Mouse (Mus musculus): ENCODE measurements around the gene Plpp1. TPM values are rescaled to one million over a fixed set of nuclear protein-coding genes. Genes with fewer than 3 reads are reported as not detected.

Gene Plpp1
- total RNA-seq, 2 experiments from 2014 or later, result 26.8 to 27.4 TPM

DNA sequence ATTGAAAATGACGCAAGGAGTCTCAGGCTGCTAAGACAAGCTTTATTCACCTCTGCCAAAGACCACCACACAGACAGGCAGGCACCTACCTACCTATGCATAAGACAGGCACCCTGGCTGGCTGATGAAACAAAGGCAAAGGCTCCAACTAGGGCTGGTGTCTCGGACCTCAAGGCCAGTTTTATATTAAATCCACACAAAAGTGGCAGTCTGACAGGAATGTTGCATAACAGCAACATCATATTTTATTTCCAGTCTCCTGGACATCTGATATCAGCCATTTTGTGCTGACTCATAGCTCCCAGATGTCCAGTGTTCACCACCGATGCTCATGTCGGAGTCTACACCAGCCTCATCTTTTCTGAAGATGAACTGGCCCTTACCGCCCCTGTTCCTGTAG is 22.2 kb upstream of the Plpp1 start:
- DNase-seq (ENCODE audit: extremely low spot score in 1 of 2, low spot score in 2 of 2), result no peak
- Histone ChIP-seq H3K27ac (no peak overlapping the region), H3K4me3 (no peak overlapping the region)
- TF ChIP-seq CTCF (IDR thresholded peaks at IDR 0.05), result no peak
- intact Hi-C loops (cut with DNase I), result no loop called here

DNA sequence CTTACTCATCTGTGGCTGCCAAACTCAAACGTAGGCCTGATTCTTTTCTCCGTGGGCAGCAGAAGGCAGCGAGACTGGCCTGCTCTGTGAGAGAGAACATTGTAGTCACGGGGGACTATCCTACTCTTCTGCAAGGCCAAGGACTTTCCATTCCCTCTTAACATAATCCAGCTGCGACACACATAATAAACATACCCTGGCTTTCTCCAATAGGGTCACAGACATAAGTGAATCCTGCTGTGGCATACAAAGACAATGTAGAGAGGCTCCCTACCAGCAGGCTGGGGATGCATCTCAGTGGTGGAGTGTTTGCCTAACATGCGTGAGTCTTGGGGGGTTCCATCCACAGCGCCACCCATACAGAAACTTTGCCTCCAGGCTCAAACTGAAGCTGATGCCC is 15.3 kb upstream of the Plpp1 start:
- no peak for TF ChIP-seq CTCF (IDR thresholded peaks at IDR 0.05)
- H3K27ac ChIP-seq, result no peak overlapping the region
- no peak for DNase-seq (ENCODE audit: extremely low spot score in 1 of 2, low spot score in 2 of 2)
- intact Hi-C loops (cut with DNase I), result no loop called here
- no peak overlapping the region for H3K4me3 ChIP-seq

DNA sequence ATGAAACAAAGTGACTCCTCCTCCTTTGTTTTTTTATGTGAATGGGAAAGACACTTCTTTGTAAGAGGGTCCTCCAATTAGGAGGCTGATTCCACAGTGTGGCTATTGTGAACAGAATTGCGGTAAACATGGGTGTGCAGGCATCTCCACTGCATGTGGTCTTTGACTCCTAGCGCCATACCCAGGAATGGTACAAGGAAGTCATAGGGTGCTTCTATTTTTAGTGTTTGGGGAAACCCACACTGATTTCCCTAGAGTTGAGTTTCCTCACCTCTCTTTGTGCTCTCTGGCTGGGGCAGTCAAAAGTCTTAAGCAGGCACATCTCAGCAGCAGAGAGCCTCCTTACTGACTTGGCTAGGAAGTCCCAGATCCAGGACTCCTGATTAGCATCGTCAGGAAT is 14.4 kb upstream of the Plpp1 start:
- intact Hi-C loops (cut with DNase I), result no loop called here
- no peak for TF ChIP-seq CTCF (IDR thresholded peaks at IDR 0.05)
- no peak overlapping the region for H3K4me3 ChIP-seq
- no peak for DNase-seq (ENCODE audit: extremely low spot score in 1 of 2, low spot score in 2 of 2)
- H3K27ac ChIP-seq, result no peak overlapping the region

DNA sequence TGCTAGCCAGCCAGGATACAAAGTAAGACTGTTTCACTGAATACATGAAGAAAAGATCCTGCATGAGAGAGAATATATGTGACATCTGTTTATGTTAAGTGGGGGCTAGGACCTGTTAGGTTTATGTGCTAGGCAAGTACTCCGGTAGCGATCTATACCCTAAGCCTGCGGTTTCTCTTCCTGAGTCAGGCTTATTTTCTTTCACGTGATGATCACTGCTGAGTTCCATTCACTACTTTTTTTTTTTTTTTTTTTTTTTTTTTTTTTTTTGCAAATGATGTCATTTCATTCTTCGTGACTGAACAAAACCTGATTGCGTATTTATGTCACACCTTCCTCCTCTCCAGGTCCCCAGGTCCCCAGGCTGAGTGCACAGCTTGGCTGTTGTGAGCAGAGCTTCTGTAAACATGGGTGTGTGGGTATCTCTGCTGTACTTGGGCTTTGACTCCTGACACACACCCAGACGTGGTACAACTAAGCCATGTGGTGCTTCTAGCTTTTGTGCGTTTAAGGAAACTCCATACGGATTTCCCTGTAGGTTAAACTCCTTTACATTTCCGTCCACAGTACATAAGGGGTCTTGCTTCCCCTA is 13.6 kb upstream of the Plpp1 start:
- intact Hi-C loops (cut with DNase I), result no loop called here
- DNase-seq (ENCODE audit: extremely low spot score in 1 of 2, low spot score in 2 of 2), result no peak
- TF ChIP-seq CTCF (IDR thresholded peaks at IDR 0.05), result no peak
- Histone ChIP-seq H3K27ac (no peak overlapping the region), H3K4me3 (no peak overlapping the region)

DNA sequence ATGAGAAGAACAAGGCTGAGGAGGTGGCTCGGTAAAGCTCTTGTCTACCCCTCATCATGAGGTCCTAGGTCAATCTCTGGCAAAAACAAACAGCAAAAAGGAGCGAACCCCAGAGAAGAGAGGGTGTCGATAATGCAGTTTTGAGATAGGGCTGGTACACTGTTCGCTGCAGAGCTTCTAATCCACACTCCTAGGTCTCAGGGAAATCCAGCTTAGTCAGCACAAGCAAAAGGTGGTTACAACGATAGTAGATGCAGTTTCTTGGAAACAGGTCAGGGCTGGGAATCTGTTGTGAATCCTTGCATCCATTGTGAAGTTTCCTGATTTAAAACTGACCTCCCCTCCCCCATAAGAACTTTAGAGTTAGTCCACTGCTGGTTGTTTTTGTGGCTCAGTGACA is 9.8 kb upstream of the Plpp1 start:
- no peak for TF ChIP-seq CTCF (IDR thresholded peaks at IDR 0.05)

DNA sequence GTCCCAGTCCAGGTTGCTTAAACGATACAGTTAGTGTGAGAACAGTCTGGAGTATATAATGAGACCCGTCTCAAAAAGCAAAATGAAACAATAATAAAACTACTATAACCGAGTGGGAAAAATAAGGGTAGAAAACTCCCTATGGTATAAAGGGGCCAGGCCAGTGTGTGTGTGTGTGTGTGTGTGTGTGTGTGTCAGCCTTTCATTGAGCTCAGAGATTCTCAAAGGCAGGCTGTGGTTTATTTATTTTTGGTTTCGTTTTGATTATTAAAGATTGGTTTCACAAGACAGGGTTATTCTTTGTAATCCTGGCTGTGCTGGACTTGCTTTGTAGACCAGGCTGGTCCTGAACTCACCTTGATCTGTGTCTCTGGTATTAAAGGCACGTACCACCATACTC is 8.7 kb upstream of the Plpp1 start:
- Histone ChIP-seq H3K27ac (no peak overlapping the region), H3K4me3 (no peak overlapping the region)
- no peak for TF ChIP-seq CTCF (IDR thresholded peaks at IDR 0.05)
- no peak for DNase-seq (ENCODE audit: extremely low spot score in 1 of 2, low spot score in 2 of 2)
- intact Hi-C loops (cut with DNase I), result no loop called here

More for the DNA sequence above, 9.8 kb upstream of the Plpp1 start:
- no peak overlapping the region for H3K4me3 ChIP-seq
- intact Hi-C loops (cut with DNase I), result no loop called here
- H3K27ac ChIP-seq, result no peak overlapping the region
- no peak for DNase-seq (ENCODE audit: extremely low spot score in 1 of 2, low spot score in 2 of 2)

DNA sequence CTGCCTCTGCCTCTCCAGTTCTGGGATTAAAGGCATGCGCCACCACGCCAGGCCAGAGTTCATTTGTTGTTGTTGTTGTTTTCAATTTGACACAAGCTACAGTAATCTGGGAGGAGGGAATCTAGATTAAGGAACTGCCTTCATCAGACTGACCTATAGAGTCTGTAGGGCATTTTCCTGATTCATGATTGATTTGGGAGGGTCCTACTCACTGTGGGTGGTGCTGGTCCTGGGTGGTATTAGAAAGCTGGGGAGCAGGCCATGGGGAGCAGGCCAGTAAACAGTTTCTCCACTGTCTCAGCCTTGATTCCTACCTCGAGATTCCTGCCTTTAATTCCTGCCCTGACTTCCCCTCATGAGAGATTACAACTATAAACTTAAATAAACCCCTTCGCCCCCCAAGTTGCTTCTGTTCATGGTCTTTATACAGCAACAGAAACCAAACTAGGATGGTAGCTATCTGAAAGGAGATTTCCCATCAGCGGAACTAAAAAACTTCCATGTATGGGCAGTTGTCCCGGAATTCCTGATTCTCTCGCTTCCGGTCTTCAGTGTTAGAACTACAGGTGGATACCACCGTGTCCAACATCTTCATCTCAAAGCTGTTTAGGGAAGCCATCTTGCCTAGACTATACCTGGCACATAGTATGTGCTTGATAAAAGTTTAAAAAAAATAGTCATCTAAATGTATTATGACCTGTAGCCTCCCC is 2.2 kb upstream of the Plpp1 start:
- intact Hi-C loops (cut with DNase I), result no loop called here
- Histone ChIP-seq H3K4me3 (no peak overlapping the region), H3K27ac (no peak overlapping the region)
- DNase-seq (ENCODE audit: extremely low spot score in 1 of 2, low spot score in 2 of 2), result no peak
- no peak for TF ChIP-seq CTCF (IDR thresholded peaks at IDR 0.05)

DNA sequence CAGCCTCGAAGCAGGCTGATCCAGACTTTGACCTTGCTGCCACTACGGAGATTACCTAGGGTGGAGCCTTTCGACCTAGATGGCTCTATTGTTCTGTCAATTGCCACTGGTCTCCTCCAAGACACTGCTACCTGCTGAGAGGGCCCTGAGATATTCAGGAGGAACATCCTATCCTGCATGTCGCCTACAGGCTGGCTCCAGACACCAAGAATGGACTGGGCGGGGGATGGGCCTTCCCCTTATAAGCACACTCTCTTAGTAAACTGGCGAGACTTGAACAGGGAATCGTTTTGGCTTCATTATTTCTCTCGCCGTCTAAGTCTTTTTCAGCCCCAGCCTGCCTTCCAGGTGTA is 1.7 kb upstream of the Plpp1 start:
- H3K27ac ChIP-seq, result no peak overlapping the region
- H3K4me3 ChIP-seq, result no peak overlapping the region
- intact Hi-C loops (cut with DNase I), result no loop called here
- no peak for DNase-seq (ENCODE audit: extremely low spot score in 1 of 2, low spot score in 2 of 2)
- TF ChIP-seq CTCF (IDR thresholded peaks at IDR 0.05), result no peak

DNA sequence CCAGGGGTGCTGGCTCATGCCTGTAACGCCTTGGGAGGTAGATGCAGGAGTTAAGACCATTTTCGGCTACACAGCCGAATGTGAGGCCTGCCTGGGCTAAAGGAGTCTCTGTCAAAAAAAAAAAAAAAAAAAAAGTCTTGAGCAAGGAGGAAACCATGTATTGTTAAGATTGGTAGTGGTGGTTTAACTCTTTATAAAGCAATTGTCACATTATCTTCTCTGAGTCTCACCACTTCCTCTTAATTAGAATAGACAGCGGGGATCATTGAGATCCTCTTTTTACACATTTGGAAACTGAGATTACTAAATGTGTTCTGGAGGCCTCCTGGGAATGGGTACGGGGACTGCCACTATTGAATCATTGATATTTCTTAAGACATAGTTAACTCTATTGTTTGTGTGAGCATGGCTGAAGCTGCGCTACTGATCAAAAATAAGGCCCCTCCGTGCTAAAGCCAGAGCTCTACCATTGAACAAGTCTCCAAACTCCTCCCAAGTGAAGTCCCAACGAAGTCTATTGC is 811 bp upstream of the Plpp1 start:
- intact Hi-C loops (cut with DNase I), result loop anchor here (2.0 to 5.0 kb wide), 2 partner anchors 41 to 137 kb away; partner anchors contain the start of gene Slc38a9
- no peak for TF ChIP-seq CTCF (IDR thresholded peaks at IDR 0.05)

DNA sequence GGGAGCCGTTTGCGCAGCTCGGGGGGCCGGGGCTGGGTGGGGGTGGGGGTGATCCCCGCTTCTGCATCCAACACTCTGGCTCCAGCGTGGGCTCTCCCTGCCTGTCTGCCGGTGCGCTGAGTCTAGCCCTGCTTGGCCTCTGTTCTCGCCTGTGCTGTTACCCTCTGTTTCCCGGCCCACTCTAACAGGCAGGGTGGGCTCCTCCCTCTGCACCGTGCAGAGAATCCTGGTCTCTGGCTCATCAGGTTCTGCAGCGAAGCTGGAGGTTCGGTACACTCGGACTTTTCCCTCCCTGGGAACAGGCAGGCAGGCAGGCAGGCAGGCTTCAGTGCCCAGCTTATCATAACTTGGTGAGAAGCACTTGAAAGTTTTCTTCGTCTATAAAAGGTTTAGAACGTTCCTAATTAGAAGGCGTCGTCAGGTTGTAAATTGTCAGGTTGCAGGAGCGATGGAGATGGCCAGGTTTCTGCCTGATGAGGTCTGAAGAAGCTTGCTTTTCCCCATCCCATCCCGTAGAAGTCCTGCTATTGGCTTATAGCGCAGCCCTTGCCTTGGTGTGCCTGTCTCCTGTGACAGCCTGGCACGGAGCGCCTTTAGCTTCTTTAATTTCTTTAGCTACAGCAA is 901 bp downstream of the Plpp1 start:
- Histone ChIP-seq H3K27ac (peak overlapping the region; percentile 91), H3K4me3 (peak overlapping the region; percentile 93)
- no peak for TF ChIP-seq CTCF (IDR thresholded peaks at IDR 0.05)
- intact Hi-C loops (cut with DNase I), result loop anchor here (2.0 to 5.0 kb wide), 2 partner anchors 39 to 139 kb away; partner anchors contain the start of gene Slc38a9
- DNase-seq (ENCODE audit: extremely low spot score in 1 of 2, low spot score in 2 of 2), result no peak

More for the DNA sequence above, 811 bp upstream of the Plpp1 start:
- no peak overlapping the region for H3K27ac ChIP-seq
- no peak overlapping the region for H3K4me3 ChIP-seq
- DNase-seq (ENCODE audit: extremely low spot score in 1 of 2, low spot score in 2 of 2), result no peak

DNA sequence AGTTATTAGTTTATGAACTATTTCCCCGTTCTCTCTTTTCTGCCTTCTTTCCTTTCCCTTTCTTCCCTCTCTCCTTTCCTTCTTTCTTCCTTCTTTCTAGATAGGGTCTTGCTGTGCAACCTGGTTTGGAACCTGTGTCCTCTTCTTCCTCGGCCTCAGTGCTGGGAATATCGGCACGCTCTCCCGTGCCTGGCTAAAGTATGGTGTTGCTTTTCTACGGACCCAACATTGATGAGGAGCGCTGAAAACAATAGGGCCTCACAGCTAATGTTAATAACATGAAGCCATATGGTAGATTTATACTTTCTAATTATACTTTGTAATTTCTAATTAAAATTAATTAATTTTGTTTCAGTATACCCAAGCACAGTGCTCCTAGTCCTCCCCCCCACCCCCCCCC is 2.5 kb downstream of the Plpp1 start:
- Histone ChIP-seq H3K27ac (no peak overlapping the region), H3K4me3 (no peak overlapping the region)
- DNase-seq (ENCODE audit: extremely low spot score in 1 of 2, low spot score in 2 of 2), result no peak
- intact Hi-C loops (cut with DNase I), result loop anchor here (5.0 kb wide), 1 partner anchor 141 kb away; the partner anchor contains the start of gene Slc38a9
- no peak for TF ChIP-seq CTCF (IDR thresholded peaks at IDR 0.05)

DNA sequence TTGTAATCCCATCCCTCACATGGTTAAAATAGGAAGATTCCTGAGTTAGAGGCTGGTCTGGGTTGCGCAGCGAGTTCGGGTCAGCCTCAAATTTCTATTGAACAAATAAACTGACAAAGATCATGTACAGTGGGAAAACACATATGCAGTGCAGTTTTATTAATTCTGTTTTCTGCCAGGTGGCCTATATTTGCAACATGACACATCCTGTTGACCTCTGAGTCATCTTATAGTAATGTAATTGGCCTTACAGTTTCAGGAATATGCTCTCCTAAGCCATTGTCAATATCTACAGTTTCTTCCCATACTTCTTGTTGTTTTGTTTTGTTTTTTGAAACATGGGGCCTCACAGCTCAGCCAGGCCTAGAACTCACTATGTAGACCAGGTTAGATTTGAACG is 3.1 kb downstream of the Plpp1 start:
- H3K4me3 ChIP-seq, result no peak overlapping the region
- H3K27ac ChIP-seq, result no peak overlapping the region
- intact Hi-C loops (cut with DNase I), result loop anchor here (5.0 kb wide), 1 partner anchor 141 kb away; the partner anchor contains the start of gene Slc38a9
- no peak for DNase-seq (ENCODE audit: extremely low spot score in 1 of 2, low spot score in 2 of 2)
- TF ChIP-seq CTCF (IDR thresholded peaks at IDR 0.05), result no peak

Measured in left cerebral cortex, adult 2 months (tissue).